Mouse (Mus musculus): Measurements from ENCODE around the gene Cyb5r3.

Gene Cyb5r3

DNA sequence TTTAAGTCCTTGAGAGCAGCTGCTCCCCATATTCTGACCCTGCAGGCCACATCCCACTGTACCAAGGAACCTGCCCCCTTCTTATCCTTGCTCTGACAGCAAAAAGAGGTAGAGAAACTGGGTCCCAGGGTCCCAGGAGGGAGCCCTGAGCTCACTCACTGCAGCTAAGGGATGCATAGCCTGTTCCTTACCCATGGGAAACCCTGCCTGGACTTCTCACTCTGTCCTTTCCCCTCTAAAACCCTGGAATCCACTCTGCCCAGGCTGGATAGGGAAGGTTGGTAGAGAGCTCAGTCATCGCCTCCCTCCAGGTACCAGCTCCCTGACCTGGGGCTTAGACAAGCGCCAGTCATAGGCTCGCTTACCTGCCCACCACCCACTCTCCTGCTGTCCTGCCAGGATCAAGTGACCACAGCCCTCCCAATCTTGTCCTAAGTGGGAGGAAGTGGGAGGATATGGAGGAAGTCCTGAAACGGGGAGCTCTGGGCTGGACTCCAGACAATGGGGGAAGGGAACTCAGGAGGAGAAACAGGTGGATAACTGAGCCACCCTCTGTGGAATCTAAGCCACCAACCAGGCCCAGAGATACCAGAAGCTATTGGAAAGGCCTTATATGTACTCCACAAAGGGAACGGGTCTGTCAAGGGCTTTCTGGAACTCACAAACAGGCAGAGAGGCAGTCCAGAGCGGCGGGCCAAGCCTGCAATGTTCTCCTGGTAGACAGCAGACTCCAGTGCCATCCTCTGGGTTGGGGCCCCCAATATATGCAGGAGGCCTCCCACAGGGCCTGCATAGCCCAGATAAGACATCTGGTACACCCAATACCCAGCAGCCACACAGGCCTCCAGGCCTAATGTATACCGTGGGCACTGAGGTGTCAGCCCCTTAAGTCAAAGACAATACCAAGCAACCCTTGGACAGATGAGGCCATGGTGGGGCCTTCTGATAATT, 2.3 kb downstream of the Cyb5r3 start:
- peak; percentile 3 for DNase-seq (ENCODE audit: low spot score)

DNA sequence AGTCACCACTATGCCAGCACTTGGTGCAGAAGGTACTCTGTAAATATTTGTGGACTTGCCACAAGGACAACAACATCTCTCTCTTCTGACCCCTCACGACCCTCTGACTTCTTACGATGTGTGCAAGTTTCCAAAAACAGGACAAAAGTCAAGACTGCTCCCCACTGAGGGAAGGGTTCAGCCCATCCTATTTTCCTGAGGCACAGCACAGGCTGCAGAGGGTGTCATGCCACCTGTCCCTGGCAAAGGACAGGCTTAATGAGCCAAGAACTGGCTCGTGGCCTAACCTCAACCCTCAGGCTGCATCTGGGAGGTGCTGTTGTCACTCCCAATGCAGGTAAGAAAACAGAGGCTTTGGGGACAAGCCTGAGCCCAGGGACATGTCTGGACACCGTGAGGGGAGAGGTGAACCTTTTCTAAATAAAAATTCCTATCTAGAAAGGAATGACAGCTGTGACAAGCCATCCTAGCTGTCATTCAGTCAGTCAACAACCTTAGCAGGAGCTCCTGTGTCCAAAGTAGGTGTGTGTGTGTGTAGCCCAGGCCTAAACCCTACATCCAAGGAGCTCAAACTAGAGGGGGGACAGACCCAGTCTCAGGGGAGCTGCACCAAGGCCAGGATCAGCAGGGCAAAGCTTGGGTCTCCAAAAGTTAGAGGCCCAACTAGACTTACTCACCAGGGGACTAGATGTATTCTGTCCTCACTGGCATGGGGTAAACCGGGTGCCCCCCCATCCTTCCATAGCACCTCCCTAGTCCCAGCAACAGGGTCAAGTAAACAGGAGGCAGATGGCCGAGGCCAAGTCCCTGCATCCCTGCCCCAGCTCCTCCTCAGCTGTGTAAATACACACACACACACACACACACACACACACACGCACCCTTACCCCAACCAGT, 3.3 kb downstream of the Cyb5r3 start:
- peak; percentile 4 for DNase-seq (ENCODE audit: low spot score)

DNA sequence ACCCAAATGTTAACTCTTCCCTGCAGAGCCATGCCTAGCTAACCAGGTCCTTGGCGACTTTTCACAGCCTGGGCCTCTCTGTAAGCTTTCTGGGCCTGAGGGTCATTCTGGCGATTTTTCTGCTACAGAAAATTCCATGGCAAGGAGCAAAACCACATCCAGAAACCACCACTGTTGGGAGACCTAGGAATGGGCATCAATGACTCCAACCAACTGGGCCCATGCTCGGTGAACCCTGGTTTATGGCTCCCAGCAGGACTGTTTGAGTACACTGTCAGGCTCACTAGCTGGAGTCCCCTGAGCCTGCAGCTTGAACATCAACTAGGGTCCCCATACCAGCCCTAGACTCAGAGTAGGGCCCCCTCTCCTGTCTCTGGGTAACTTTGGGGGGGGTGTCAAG, 4.1 kb downstream of the Cyb5r3 start:
- no peak for DNase-seq (ENCODE audit: low spot score)

DNA sequence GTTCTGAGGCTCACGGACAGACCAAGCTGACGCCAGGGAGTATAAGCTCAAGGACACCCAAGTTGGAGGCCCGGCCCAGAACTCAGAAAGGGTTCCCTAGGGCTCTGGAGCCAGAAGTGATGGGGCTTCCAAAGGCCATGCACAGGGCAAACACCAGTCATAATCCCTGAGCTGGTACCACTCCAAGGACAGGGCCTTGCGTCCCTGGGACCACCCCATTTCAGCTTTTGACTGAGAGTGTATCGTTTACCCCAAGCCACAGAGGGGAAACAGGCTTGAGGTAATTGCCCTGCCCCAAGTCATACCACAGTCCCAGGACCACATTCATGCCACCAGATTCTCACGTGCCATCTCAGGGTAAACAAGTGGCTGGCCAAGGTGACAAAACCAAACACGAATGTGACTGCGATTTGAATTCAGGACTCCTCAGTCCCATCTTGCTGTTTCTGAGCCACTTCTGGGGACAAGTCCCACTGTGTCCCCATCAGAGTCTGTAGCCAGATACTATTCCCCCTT, 4.8 kb downstream of the Cyb5r3 start:
- DNase-seq (ENCODE audit: low spot score) = no peak

DNA sequence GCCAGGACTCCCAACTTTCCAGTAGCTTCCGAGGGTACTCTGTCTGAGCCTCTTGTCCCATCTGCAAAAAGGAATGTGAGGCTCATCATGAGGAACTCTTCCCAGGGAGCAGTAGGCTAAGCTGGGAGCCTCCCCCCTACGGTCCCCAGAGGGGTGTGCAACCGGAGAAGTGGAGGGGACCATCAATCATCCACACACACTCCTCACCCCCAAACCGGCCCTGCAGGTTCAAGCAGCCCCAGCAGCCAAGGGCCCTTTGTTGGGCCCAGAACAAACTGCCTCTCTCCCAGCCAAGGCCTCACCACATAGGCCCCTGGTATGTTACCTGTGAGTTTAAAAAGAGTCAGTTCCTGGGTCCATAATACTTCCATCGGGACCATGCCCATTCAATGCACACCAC, 5.3 kb downstream of the Cyb5r3 start:
- no peak for DNase-seq (ENCODE audit: low spot score)

DNA sequence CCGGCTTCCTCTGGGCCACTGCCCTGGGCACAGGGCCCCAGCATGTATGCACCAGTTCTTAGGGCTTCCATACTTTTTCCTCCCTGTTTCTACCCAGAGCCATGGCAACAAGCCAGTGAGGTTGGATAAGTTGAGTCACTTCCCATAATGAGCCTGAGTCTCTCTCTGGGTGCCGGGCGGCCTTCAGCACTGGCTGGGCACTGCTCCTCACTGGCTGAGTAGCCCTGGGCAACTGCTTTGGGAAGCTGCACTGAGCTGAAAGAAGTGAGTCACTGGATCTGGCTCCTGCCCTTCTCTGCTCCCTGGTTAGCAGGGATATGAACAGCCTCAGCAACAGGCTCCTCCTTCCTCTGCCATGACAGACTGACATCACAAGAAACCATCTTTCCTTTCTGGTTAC, 5.8 kb downstream of the Cyb5r3 start:
- no peak for DNase-seq (ENCODE audit: low spot score)

DNA sequence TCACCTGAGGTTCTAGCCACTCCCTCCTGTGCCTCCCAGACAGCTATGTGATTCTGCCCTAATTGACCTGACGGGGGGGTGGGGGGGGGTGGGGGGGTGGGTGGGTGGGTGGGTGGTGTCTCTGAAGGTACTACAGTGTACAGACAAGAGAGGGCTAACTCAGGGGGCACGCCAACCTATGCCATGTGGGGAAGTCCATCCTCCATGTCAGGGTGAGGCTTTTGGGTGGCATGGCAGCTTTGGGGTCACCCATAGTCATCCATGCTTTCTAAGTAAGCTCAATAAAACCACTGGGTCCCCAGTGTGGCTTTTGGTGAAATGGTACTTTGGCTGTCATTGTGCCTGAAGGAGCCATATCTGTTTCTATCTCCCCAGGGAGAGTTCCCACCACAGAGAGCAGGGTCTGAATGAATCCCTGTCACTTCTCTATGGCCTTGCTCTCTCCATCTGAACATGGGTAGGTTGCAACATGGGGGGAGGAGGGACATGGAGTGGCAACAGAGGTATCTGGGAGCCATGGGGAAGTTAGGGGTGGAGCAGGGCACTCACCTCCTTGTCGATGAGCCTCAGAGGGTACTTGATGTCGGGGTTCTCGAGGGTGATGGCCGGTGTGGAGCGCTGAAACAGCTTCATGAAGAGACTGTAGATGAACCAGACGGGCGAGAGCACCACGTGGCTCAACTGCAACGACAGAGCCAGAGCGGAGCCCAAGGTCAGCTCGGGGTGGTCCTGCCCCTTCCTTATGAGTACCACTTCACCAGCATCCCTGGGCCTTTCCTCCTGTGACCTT, 6.7 kb downstream of the Cyb5r3 start:
- DNase-seq (ENCODE audit: low spot score) = no peak

DNA sequence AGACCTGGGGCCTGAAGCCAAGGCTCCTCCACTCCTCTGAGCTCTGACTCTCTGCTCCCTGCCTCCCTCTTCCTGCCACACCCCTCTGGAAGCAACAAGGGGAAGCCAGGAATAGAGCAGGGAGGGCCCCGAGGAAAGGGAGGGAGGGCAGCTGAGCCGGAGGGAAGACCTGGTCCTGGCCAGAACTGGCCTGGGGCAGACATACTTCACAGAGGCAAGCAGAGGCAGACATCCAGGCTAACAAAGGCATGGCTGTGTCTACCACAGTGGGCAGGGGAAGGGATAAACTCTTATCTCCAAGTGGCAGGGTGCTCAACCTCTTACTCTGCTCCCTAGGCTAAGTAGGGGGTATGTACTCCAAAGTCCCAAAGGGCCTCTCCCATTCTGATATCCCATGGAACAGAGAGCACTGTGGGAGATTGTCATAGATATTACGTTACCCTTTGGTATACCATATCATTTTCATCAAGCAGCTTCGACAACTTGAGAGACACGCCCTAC, 7.4 kb downstream of the Cyb5r3 start:
- DNase-seq (ENCODE audit: low spot score) = no peak

DNA sequence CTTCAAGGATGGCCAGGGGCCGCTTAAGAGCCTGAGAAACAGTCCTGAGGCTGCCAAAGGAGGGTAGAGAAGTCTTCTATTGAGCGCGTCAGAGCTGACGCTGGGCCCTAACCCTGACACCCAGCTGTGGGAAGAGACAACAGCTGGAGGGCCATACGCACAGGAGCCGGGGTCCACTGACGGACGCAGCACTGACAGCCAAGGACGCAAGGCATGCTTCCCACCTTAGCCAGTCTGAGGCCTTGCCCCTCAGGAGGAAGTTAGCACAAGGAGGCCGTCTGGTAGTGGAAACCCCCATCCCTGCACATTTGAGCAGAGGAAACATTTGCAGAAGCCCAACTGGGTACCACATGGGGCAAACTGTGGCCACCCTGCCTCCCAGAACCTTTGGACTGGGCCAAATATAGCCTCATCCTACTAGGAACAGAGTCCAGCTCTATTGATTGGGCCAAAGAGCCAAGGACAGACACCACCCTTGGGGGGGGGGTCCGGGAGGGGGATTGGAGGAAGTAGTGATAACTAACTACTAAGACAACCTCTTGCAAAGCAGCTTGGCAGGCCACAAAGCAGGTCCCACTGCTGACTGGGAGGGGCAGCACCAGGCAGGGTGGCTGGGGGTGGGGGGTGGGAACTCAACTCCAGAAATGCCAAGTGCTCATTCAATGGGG, 9.4 kb downstream of the Cyb5r3 start:
- DNase-seq (ENCODE audit: low spot score) = no peak

DNA sequence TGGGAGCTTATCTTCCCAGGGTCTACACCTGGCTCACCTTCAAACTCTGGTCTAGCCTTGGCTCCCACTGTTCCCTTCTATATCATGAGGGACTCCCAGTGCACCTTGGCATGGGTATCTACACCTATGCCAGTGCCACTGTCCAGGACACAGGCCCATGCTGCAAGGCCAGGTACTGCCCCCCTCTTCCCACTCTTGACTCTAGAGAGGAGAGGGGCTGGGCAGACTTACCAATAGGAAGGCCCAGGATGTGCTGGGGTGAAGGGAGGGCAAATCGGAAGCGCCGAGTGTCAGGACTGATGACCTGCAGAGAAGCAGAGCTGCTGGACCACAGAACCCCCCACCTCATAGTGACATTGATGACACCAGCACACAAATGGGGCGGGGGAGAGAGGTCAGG, 10.4 kb downstream of the Cyb5r3 start:
- DNase-seq (ENCODE audit: low spot score) = no peak

DNA sequence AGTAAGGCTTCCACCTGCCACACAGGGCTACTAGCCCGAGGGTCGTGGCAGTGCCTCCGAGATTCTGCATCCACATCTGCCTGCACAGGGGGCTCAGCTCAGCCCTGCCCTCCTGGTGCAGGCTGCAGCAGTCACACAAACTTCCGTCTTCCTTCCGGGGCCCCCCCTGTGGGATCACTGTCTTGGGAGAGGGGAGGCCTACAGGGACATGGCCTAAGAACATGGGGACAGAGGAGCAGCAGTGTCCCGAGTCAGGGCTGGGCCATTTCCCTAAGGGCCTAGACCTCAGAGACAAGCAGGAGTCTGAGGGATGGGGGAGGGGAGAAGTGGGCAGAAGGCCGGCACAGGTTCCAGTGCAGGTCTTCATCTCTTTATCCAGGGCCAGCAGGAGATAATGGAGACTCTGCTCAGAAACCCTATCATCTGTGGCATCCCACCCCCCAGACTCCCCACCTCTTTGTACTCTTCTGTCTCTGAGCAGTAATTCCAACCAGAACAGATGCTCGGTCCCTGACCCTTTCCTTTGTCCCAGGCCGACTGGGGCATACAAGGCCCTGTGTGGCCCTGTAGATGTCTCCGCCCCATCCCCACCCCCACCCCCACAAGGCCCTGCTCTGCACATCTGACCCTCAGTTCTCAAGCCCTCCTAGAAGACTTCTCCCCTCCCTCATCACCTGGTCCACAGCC, 11.2 kb downstream of the Cyb5r3 start:
- DNase-seq (ENCODE audit: low spot score) = no peak

DNA sequence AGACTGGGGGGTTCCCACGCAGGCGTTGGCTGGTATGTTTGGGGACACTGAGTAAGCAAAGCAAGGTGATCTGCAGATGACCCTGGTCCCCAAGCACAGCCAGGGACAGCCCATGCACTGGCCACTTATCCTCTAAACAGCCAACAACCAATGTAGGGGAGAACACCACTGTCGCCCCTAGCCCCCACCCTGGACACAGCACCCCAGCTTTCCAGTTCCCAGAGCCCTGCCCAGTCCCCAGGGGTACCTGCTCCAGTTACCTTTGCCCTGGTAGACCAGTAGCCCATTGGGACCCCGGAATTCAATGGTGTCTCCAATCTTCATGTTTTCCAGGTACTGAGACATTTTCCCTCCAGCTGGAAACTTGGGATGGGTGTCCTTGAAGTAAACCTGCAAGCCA, 11.8 kb downstream of the Cyb5r3 start:
- no peak for DNase-seq (ENCODE audit: low spot score)

DNA sequence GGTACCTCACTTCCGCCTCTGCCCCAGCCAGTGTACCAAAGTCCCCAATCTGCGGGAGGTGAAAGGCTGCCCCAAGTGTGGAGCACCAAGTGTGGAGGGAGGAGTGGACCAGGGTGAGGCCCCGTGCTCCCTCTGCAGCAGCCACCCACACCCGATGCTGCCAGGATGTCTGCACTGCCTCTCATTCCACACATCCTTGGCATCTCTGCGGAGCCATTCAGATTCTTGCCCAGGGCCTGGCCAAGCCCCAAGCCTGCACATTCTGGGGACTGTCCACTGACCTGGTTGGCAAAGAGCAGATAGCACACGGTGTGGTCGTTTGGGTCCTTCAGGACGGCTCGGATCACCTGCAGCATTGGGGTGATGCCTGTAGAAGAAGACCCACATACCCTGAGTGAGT, 12.6 kb downstream of the Cyb5r3 start:
- DNase-seq (ENCODE audit: low spot score) = no peak

DNA sequence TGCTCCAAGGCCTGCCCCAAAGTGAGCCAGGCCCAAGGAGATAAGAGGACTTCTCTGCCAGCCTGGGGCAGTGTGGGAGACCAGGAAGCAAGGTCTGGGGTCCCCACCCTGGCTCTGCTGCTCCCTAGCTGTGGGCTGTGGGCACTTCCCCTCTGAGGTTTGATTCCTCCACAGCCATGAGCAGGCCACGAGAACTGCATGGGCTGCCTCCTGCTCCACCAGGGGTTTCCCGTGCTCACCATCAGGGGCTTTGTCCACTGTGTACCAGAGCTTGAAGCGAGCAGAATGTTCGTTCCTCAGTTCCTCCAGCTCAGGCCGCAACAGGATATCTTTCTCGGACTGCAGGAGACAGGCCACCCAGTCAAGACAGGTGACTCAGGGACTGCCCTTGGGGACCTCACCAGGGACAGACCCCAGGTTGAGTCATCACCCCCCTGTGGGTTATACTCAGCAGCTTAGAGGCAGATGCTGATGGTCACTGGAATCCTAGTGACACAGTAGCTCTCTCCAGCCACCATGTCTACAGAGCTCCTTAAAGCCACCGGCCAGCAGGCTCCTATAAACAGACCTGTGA, 13.7 kb downstream of the Cyb5r3 start:
- peak; percentile 57 for DNase-seq (ENCODE audit: low spot score)

DNA sequence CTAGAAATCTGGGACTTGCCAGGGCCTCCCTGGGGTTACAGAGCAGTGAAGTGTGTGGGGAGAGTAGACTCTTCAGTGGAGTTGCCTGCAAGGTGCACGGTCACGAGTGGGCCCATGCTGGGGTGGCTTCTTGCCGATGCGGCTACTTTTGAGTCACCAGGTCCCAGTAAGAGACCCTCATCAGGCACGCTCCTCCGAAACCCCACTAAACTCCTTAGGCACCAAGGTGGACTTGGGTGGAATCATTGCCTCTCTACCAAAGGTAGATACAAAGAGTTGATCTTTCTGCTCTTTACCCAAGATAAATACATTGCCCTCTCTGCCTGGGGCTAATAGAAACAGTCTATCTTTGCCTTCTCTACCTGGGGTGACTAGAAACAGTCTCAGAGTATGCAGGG, 14.7 kb downstream of the Cyb5r3 start:
- DNase-seq (ENCODE audit: low spot score) = no peak

DNA sequence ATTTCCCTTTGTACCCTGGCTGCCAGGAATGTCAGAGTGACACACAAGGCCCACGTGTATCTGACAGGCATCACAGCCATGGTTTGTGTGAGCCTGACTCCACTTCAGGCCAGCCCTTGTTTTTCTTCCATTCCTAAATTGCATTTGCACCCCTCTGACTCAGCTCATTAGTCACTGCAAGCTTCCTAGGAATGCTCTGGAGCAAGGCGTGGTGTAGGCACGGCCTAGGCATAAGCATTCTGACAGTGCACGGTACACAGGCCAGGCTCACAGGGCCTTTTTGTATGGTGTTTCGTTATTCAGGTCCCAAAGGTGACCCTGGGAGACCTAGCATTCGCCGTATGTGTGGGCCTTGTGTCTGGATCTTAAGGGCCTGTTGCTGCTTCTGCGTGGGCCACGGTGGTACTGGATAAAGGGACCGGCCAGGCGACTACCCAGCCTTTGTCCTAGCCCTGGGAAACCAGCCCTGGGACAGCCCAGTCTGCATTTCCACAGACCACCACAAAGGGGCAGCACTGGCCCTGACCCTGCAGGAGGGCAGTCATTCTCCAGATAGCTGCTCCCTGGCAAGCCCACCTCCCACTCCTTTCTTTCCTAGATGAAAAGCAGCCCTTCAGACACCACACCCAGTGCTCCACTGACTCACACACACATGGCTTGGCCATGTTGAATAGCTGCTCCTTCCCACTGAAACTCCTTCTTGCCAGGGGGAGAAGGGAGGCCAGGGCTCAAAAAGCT, 15.3 kb downstream of the Cyb5r3 start:
- DNase-seq (ENCODE audit: low spot score) = no peak

DNA sequence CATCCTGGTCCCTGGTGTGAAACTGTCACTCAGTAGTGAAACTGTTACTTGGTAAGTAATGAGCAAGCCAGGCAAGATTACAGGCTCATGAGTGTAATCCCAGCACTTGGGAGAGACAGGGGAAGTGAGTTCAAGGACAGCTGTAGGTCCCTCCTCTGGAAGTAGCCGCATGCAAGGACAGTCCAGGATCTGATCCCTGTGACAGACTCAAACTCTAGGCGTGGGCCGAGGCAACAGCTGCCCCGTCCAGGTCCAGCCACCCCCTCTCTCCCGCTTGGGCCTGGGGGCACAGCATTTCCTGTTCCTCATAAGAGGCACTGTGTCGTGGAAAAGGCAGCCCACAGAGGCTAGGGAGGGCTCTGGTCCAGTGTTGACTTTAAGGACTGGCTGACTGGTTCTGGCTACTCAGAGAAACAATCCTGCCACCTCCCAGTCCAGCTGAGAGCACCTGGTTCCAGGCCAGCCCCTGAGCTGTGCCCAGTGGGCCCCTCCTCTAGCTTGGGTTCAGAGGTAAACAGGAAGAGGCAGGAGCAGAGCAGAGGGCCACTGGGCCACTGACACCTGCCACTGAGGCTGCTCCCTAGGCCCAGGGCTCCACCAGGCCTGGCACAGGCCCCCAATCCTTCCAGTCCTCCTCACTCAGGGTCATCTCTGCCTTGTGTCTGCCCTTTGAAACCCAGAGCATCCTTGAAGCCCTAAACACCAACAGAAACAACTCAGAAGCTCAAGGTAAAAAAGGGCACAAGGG, 16.5 kb downstream of the Cyb5r3 start:
- DNase-seq (ENCODE audit: low spot score) = no peak

DNA sequence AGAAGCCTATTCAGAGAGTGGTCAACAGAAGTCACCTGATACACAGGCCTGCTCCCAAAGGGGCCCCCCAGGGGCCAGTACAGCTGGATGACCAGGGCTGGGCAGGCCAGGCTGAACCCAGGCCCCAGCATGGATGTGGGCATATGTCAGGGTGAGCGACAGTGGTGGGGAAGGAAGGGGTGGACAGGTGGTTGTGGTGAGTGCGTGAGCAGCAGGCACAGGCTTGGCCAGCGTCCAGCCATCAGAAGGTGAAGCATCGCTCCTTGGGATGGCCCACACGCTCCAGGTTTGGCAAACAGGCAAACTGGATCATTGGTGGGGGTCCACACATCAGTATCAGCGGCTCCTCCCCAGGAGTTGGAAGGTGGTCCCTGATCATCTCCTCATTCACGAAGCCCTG, 18.1 kb downstream of the Cyb5r3 start:
- DNase-seq (ENCODE audit: low spot score) = no peak

DNA sequence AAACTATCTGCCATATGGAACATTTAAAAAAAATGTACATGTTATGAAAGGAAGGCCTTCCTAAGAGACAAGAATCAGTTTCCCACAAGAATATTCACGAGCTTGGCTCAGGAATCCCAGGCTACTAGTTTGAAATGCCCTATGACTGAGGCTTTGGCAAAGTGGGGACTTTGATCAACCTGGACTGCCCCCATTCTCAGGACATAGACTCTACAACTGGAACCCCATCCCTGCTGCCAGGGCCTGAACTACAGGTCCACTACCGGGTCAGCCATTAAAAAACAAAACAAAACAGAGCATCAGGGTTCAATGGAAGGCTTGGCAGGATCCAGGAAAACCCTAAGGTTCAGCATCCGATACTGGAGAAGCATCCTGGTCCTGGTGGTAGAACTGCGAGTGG, 21.7 kb downstream of the Cyb5r3 start:
- DNase-seq (ENCODE audit: low spot score) = no peak
